Mouse (Mus musculus) frontal cortex, adult (tissue): Measurements from ENCODE around the gene Ces2h.
"Not testable (repeated sequence)": the region's sequence is repeated elsewhere in the genome, so short reads cannot be mapped to it uniquely, and the experiment has no call there.

Experiments
- ATAC-seq: cut with Nextera tagmentation; 2 replicates; pipeline ENCODE4 v1.9.2; 2017; ENCODE audit warnings: mild to moderate bottlenecking, moderate library complexity, mixed read lengths; ENCODE audit not compliant: low TSS enrichment

Ces2h gene

DNA sequence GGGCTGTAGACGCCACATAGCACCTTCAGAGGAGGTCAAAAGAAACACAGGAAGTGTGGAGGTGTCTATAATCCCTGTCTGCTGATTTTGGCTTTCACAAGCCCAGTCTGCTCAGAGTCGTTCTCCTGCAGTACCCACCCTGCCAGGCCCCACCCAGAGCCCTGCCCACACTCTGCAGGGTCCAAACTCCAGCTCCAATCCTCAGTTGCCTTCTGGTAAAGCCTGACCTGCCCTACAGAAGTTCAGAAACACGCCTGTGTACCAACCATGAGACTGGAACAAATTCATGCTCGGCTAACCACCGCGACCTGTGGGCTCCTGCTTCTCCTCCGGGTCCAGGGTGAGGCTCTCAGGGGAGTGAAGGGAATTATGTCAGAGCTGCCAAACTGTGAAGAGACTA lies at the start of gene Ces2h:
Ces2h (plus strand) TSS at position 268 of the 400 bp plus-strand sequence.
- ATAC-seq, result no peak

DNA sequence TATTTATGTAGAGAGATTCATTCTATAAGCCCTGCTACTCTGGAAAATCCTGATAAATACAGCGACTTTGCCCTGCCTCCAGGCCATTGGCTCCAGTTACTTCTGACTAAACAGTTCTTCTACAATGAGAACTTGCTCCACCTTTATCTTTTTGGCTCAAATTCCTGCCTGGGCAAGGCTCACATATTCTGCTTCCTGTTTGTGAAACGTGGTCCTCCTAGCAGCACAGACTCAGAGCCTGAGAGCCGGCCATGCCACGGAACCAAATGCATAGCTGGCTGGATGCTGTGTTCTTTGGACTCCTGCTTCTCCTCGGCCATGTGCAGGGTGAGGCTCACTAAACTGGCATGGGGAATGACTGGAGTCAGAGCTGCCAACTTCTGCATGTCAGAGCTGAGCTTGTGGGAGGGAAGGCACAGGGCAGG lies 39.1 kb upstream of the Ces2h start, which contains the start of gene Ces2g:
Ces2g (plus strand) TSS at position 182 of the 425 bp plus-strand sequence.
- no peak for ATAC-seq

GRCm38 (mm10) chr8:104962229-104962901 lies 38.3 kb upstream of the Ces2h start:
- no peak for ATAC-seq

DNA sequence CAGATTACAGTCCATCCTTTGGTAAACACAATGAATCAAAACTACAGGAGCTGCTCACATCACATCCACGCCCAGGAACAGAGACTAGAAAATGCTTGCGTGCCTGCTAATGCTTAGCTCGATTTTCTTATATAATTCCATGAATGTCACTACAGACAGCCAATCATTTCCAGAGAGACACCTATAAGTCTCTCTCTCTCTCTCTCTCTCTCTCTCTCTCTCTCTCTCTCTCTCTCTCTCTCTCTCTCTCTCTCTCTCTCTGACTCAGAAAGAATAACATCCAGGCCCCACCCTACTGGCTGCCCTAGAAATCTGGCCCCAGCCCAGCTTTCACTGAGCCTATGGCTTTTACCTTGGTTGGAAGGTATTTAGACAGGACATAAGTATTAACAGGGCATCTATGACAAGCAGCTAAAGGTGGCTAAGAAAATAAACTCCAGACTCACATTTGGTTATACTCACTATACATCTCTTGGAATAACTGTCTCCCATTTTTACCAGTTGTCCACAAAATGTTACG lies 37.2 kb upstream of the Ces2h start:
- ATAC-seq, result no peak

GRCm38 (mm10) chr8:104984126-104984525 lies 16.5 kb upstream of the Ces2h start:
- no peak for ATAC-seq

DNA sequence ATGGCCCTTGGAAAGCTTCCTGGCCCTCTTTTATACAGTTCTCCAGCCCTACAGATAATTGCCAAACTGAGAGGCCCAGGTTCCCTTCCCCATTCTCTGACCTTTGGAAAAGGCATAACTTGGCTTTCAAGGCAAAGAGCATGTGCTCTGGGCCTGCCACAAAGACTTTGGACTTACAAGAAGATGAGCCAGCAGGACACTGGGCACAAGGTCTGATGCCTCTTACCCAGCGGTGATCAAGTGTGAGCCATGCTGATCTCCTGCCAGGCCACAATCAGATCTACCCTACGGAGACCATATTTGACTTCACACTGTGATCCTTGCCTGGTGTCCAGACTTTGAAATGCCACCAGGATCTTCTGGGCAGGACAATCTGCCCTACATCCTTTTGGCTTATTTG lies 15.7 kb upstream of the Ces2h start:
- ATAC-seq, result no peak

GRCm38 (mm10) chr8:104998191-104998590 lies 2.5 kb upstream of the Ces2h start:
- no peak for ATAC-seq

DNA sequence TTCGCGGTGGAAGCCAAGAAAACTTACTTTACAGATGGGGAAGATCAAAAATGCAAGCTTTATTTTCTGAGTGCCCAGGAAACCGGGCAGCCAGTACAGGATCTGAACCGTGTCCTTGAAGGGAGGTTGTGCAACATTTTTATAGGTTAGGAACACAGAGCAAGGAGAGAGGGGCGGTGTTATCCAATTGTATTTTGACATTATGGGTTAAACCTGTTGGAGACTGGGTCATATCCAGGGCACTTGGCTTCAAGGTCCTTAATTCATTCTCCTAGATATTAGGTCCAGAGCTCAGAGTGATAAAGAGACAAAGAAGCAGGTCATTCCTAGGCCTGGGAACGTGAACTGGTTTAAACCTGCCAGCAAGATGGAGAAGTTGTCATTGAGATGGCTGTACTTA lies 1.5 kb upstream of the Ces2h start:
- no peak for ATAC-seq

- ATAC-seq, result no peak
Measured at GRCm38 (mm10) chr8:105010000-105010399, 9.3 kb downstream of the Ces2h start.

DNA sequence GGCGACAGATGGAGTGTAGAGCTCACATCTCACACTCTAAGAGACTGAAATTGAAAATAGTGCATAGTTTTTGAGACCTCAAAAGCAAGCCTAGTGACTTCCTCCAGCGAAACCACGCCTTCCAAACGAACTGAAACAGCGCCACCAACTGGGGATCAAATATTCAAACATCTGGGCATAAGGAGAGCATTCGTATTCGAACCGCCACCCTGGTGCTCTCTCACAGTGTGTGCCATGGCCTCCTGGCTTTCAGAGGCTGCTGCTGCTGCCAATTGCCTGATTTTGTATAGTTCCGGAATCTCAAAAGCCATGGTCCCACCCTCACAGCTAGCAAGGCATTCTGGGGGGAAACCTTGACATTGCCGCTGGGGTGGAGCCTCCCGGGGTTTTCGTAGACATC lies 10.5 kb downstream of the Ces2h start:
- ATAC-seq, result no peak

DNA sequence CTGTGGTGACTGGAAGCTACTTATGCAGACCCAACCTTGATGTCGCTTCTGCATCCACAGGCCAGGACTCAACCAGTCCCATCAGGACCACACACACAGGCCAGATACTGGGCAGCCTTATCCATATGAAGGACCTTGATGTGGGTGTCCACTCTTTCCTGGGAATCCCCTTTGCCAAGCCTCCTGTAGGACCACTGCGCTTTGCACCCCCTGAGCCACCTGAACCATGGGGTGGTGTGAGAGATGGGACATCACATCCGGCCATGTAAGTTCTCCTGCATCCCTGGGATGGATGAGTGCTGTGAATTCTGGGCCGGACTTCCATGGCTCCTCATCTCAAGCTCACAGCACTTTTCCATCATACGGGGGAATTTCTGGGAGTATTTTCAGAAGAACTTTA lies 13.7 kb downstream of the Ces2h start:
- ATAC-seq, result no peak

GRCm38 (mm10) chr8:105021954-105022353 lies 21.3 kb downstream of the Ces2h start:
- no peak for ATAC-seq

DNA sequence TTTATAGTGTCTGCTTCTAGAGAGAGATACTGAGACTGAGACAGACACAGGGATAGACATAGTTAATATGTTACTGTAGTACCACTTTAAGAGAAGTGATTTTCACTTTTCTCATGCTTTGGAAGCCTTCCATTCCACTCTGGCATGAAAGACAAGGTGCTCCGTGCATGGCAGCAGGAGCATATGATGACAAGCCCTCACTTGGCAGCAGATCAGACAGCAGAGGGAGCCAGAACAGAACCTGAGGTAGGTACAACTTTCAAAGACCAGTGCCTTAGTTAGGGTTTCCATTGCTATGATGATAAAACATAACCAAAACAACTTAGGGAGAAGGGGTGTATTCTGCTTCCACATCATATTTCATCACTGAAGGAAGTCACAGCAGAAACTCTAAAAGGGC lies 22.4 kb downstream of the Ces2h start:
- no peak for ATAC-seq

DNA sequence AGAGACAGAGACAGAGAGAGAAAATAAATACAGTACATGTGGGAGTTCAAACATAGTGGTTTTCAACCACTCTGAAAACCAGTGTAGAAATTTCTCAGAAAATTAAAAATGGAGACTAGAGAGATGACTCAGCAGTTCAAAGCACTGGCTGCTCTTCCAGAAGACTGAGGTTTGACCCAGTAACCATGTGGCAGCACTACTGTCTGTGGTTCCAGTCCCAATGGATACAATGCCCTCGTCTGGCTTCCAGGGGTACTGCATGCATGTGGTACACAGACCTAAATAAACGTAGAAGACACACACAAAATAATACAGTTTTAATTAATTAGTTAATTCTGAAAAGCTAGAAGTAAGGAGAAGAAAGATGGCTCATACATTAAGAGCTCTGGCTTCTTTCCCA lies 24.4 kb downstream of the Ces2h start:
- ATAC-seq, result no peak

DNA sequence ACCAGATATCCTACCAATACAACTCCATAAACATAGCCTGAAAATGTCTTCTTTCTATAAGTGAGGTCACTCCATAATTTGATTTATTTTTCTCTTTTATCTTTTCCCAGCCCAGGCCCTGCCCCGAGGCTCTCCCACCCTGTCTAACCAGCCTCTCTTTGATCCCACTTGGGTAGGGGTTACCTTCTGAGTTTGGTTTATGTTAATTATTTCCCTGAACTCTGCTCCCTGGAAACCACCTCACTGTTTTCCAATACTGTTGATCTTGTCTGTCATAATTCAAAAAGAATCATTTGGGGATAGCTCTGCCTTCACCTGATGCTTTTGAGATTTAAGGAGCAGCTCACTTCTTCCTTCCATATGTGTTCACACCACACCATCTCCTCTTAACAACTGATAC lies 42.9 kb downstream of the Ces2h start:
- ATAC-seq, result no peak

GRCm38 (mm10) chr8:105045824-105046401 lies 45.3 kb downstream of the Ces2h start:
- no peak for ATAC-seq

- ATAC-seq, result no peak
Measured at GRCm38 (mm10) chr8:105048371-105048854, 47.8 kb downstream of the Ces2h start, which contains the start of gene Ces3a. TSS of gene Ces3a (plus strand) at chr8:105048601.

DNA sequence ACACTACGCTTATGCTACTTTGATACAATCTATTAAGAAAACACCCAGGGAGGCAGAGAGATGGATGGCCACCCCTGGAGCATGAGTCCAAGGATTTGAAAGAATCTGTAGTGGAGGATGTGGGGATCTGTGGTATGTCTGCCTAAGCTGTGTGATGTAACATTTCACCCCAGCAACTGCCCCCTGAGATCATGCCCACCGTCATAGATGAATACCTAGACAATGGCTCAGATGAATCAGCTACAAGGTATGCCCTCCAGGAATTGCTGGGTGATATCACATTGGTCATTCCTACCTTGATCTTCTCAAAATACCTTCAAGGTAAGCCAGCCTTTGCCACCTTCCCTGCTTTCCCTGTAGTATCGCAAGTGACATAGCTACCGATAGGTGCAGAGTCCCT lies 55.6 kb downstream of the Ces2h start:
- no peak for ATAC-seq

DNA sequence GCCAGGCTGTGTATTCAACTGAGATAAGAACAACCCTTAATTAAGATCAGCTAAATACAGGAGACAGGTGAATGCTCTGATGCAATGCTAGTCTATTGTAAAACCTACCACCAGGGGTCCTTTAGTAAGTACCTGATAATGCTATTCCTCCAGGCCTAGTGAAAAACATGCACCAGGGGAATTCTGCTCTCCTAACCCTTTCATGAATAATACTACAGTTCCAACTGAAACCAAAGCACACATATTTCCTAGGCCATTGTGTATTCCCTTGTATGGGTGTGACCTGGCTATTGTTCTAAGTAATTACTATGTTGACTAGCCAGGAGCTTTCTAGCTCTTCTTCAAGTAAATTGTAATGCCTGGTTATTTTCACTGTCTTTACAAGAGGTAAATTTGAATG lies 59.4 kb downstream of the Ces2h start:
- ATAC-seq, result no peak

DNA sequence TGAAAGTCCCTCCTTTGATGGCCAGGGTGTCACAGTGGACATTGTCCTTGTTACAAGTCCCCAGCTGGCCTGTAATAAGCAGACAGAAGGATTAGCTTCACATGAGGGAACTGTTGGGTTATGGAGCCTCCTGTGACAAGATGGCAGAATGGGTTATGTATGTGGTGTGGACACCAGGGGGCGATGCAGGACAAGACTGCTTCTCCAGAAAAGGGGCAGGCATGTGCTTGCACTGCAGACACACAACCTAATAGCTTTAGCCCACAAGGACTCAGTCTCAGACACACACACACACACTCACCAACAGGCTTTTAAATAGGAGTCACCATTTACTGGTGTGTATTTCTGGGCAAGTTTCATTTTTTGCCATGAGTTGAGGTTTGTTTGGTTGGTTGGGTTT lies 66.1 kb downstream of the Ces2h start:
- no peak for ATAC-seq

DNA sequence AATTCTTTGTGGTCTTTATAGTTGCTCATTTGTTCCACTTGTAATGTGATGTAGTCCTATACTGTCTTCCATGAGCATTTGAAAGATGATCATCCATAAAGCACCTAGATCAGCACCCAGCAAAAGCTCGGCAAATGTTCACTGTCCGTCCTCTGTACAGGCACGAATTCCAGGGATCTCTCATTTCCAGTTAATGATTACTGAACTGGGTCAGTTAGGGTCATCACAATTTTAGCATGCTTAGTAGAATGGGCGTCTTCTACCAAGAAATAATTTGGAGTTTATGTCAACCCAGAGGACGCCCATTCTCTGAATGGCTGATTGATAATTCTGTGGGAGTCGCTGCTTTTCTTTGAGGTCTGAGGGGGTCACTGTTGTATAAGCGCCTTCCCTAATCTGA lies 67.3 kb downstream of the Ces2h start:
- ATAC-seq, result not testable (repeated sequence)

DNA sequence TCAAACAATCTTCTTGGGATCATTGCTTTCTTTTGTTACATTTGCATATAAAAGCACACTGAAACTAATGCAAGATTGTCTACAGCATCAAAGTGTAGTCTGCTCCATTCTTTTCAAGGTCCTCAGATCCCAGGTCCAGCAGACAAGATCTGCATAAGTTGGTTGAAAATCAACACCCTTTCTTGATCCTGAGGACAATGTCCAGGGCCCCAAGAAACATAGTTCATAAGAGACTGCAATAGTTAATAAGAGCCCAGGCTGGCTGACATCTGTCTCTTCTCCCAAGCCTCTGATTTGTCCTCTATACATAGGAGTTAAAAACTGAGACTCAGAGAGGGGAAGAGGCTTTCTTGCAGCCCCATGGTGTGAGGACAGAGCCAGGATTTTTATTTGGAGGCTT lies 68.3 kb downstream of the Ces2h start:
- ATAC-seq, result no peak
